Mouse (Mus musculus): ENCODE measurements around the gene Dnajb7.

Dnajb7 gene

DNA sequence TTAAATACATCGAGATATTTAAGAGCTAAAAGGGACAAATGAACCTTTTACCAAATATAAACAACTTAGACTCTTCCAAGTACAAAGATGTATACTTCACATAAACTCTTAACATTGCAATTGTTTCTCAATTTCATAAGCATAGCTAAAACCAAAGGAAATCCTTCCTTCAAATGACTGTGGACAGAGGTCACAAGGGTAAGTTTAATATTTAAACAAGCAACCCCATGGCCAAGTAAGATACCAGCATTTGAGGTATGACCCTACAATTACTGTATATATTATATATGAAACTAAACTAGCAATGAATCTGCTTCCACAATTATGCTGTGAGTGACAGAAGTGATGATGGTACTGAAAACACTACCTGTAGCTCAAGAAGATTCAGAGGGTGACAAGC lies 43.8 kb downstream of the Dnajb7 start:
- no peak for DNase-seq

DNA sequence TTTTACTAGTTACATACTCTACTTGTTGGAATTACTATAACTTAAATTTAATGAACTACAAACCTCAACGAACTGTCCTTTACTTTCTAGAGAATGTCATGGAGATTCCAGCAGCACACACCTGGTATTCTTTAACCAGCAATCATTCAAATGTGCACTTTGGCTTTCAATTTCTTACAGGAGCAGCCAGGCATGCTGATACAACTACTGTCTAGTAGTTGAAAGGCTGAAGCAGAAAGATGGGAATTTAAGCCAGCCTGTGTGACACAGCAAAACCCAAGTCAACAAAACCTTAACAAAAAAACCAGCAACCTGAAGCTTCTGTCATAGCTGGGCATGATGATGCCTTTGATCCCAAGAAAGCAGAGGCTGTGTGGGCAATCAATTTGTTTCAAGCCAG lies 45.6 kb downstream of the Dnajb7 start:
- no peak for DNase-seq

DNA sequence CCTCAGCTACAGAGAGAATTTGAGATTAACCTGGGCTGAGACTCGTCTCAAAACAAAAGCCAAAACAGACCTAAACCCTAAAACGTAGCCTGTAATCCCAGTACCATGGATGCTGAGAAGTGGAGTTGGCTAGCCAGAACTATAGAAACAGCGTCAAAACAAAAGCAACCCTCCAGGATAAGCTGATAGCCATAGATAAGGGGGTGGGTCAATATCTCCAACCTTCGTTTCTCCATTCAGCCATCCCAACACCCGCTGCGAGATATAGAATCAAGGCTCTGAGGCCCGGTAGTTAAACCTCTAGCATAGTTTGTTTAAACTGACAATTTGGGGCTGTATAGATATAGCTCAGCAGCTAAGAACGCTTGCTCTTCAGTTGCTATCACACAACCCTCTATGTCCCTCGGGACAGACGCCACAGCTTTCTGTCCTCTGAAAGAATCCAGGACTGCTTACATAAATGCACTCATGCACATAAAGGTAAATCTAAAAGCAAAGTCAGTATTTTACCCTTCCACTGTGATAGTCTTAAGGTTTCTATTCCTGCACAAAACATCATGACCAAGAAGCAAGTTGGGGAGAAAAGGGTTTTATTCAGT lies 46.6 kb downstream of the Dnajb7 start:
- no peak for DNase-seq

DNA sequence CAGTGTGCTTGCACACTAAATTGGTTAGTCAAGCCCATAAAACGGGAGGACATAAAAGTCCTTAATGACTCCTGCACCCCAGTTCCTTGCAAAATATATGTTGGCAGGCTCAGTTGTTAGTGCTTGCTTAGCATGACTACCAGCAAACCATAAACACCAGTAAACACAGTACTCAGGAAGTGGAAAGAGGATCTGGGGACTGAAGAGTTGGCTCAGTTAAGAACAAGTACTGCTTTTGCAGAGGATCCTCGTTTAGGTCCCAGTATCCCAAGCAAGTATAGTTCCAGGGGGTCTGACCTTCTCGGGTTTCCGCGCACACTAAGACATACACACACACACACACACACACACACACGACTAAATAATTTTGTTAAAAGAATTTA lies 47.1 kb downstream of the Dnajb7 start:
- DNase-seq, result no peak

DNA sequence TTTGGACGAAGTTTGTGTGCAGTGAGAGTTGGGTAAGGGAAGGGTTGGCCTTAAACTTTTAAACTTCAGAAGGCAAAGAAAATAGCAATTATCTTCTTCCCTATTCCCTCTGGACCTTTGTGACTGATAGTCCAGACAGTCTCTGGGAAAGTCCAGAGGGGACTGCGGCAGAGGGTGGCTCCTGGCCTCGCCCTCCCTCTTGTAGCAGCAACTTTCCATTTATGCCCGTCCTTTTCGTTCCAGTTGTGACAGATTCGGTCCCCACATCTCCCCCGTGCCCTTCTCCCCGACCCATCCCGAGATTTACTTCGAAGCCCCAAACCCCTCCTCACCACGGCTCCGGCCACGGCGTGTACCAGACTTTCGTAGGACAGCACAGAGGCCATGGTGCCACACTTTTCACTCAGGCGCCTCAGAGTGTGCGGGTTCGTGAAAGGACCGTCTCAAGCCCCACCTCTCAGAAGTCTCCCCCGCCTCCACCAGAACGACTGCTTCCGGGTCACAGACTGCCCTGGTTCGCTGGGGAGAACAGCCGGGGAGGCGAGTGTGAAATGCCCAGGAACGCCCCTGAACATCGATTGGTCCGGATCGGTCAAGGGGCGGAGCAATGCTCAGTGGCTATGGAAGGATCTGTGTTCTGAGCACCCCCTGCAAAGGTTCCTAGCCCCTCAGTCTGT lies 47.6 kb downstream of the Dnajb7 start, which contains the start of gene Slc25a17:
Slc25a17 (minus strand) TSS at position 468 of the 677 bp plus-strand sequence.
- peak; percentile 95 for DNase-seq

DNA sequence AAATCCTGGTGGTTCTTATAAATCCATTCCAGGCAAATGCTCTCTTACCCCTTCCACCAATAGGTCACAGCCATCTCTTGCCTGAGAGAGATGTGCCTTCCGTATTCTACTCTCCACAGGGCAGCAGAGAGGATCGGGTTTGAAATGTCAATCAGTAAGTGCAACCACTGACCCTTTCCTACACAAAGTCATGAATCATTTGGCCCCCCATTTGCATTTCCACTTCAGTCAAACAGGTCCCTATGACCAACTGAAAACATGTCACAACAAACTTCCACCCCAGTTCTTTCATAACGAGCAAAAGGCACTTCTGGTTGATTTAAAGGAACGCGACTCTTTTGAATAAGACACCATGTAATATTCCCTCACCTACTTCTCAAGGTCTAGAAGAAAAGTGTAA lies 48.7 kb downstream of the Dnajb7 start:
- DNase-seq, result no peak

DNA sequence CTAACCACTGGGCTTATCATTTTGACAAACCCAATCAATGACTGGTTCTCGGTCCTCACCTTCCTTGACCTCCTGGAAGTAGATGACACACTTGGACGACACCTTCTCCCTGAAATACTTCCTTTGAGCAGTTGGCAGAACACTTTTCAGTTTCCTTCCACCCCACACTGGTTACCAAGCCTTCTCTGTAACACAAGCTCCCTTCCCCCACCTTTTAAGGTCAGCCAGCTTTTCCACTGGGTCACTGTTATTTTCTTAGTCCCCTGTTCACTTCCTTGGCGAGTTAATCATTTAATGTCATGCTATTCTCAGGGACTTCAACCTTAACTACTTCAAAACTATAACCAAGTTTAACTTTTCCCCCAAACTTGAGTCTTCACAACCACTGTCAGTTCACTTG lies 49.2 kb downstream of the Dnajb7 start:
- no peak for DNase-seq

DNA sequence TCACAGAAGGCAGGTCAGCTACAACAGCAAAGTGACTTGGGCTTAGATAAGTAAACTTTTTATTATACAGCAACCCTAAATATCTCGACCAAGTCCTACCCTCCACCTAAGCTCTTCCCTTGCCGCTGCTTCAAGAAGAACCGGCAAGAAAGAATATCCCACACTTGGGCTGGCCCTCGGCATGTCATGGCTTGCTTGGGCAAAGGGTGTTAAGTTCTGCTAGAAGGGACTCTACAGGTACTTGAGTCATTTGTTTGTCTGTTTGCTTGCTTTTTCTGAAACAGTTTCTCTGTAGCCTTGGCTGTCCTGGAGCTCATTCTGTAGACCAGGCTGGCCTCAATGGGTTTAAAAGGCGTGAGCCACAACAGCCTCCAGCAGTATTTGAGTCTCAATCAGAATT lies 51.2 kb downstream of the Dnajb7 start:
- DNase-seq, result no peak

Data from cerebellum, adult 9-11 months (tissue).